Mouse (Mus musculus): Measurements from ENCODE around the gene Krt8. TPM values are rescaled to one million over a fixed set of nuclear protein-coding genes. Genes with fewer than 3 reads are reported as not detected.
A peak's percentile ranks its signal among the peaks of the same experiment; 100 is the strongest.

Gene Krt8
- polyA plus RNA-seq (2016; fragmentation: Nextera tagmentation; extraction: Ambion mirVana), result 18.5 and 21.9 TPM in 2 replicates

DNA sequence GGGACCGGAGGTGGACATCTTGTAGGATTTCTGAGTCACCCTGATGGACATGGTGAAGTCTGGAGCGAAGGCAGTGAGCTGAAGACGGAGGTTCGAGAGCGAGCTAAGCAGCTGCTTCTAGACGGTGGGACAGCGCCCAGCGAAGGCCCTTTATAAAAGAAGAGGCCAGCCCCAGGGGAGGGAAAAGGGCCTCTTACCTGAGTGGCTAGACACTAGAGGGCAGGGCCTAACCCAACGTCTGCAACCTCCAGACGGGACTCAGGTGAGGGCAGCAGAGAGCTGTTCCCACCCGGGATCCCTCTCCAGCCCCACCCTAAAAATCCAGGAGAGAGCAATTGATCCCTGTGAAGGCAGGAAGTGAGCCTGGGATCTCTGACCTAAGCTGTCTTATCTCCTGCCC is at the start of gene Krt8:
TSS of gene Krt8 (minus strand) at position 294 of the 400 bp plus-strand sequence.
- H3K4me1 ChIP-seq, result peaks cover 30% of the 10 kb centered on the region
- 15% methylated on average over 11 of the region's 11 CpGs for WGBS
- DNase-seq (ENCODE audit: low spot score), result no peak
- H3K4me3 ChIP-seq, result peak within 1 kb of the TSS; percentile 49
- H3K9me3 ChIP-seq (replicated peaks), result no peaks in the 10 kb centered on the region
- H3K27me3 ChIP-seq (ENCODE audit: low read depth, poor library complexity, severe bottlenecking), result peaks cover 90% of the 10 kb centered on the region
- H3K36me3 ChIP-seq, result no peaks in the 10 kb centered on the region
- peak within 1 kb of the TSS; percentile 47; the same call in 1 of the 2 replicates for H3K27ac ChIP-seq (replicated peaks)

- WGBS, result under 1% methylated on average over 32 of the region's 33 CpGs
These were observed 47.8 kb upstream of the Krt8 start for GRCm38 (mm10) chr15:102051920-102052683.

GRCm38 (mm10) chr15:102049871-102050270 is 45.6 kb upstream of the Krt8 start:
- H3K36me3 ChIP-seq, result no peaks in the 10 kb centered on the region
- DNase-seq (ENCODE audit: low spot score), result no peak
- H3K27me3 ChIP-seq (ENCODE audit: low read depth, poor library complexity, severe bottlenecking), result 0 out of 2 replicates have a peak, but pooled peaks cover 6% of the 10 kb centered on the region
- H3K4me1 ChIP-seq, result peaks cover 10% of the 10 kb centered on the region
- no peak overlapping the region for H3K4me3 ChIP-seq
- H3K27ac ChIP-seq (replicated peaks), result no peak overlapping the region
- H3K9me3 ChIP-seq (replicated peaks), result no peaks in the 10 kb centered on the region

More at GRCm38 (mm10) chr15:102051920-102052683, 47.8 kb upstream of the Krt8 start:
- peak; percentile 80 for DNase-seq (ENCODE audit: low spot score)
- peak overlapping the region; percentile 86 for H3K27ac ChIP-seq (replicated peaks)
- H3K36me3 ChIP-seq, result no peaks in the 10 kb centered on the region
- H3K4me1 ChIP-seq, result peaks cover 10% of the 10 kb centered on the region
- H3K9me3 ChIP-seq (replicated peaks), result no peaks in the 10 kb centered on the region
- H3K4me3 ChIP-seq, result peak overlapping the region; percentile 64
- H3K27me3 ChIP-seq (ENCODE audit: low read depth, poor library complexity, severe bottlenecking), result 0 out of 2 replicates have a peak, but pooled peaks cover 6% of the 10 kb centered on the region

DNA sequence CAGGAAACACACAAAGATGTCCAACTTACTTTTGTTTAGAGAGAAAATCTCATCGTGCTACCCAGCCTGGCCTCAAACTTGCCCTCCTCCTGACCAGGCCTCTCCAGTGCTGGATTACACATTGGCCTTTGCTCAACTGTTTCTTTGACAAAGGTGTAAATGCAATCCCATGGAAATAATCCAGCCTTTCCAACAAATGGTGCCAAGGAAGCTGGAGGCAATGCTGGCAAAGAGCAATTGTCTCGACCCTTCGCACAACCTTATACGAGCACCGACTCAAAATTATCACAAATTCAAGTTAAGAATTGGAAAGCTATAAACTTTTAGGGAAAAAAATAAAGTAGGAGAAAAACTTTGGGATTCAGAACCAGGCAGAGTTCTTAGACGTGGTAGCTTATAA is 43.7 kb upstream of the Krt8 start:
- Histone ChIP-seq H3K4me1 (peaks cover 10% of the 10 kb centered on the region), H3K27ac (replicated peaks) (no peak overlapping the region), H3K36me3 (no peaks in the 10 kb centered on the region), H3K9me3 (replicated peaks) (no peaks in the 10 kb centered on the region), H3K4me3 (no peak overlapping the region), H3K27me3 (ENCODE audit: low read depth, poor library complexity, severe bottlenecking) (0 out of 2 replicates have a peak, but pooled peaks cover 6% of the 10 kb centered on the region)
- 86% methylated on average over 6 of the region's 6 CpGs for WGBS
- DNase-seq (ENCODE audit: low spot score), result no peak

- Histone ChIP-seq H3K4me1 (no peaks in the 10 kb centered on the region), H3K9me3 (replicated peaks) (no peaks in the 10 kb centered on the region), H3K27me3 (ENCODE audit: low read depth, poor library complexity, severe bottlenecking) (0 out of 2 replicates have a peak, but pooled peaks cover under 1% of the 10 kb centered on the region), H3K27ac (replicated peaks) (no peak overlapping the region), H3K36me3 (no peaks in the 10 kb centered on the region), H3K4me3 (no peak overlapping the region)
- WGBS, result 92% methylated on average over 10 of the region's 10 CpGs
- no peak for DNase-seq (ENCODE audit: low spot score)
These were observed 41.4 kb upstream of the Krt8 start for GRCm38 (mm10) chr15:102045691-102046090.

- H3K4me1 ChIP-seq, result no peaks in the 10 kb centered on the region
- H3K4me3 ChIP-seq, result no peak overlapping the region
- H3K27ac ChIP-seq (replicated peaks), result no peak overlapping the region
- WGBS, result 86% methylated on average over 3 of the region's 3 CpGs
- no peaks in the 10 kb centered on the region for H3K36me3 ChIP-seq
- no peak for DNase-seq (ENCODE audit: low spot score)
- no peaks in the 10 kb centered on the region for H3K9me3 ChIP-seq (replicated peaks)
- H3K27me3 ChIP-seq (ENCODE audit: low read depth, poor library complexity, severe bottlenecking), result no peaks in the 10 kb centered on the region
These were observed 40.5 kb upstream of the Krt8 start for GRCm38 (mm10) chr15:102044745-102045144.

- Histone ChIP-seq H3K27ac (replicated peaks) (no peak overlapping the region), H3K4me1 (no peaks in the 10 kb centered on the region), H3K9me3 (replicated peaks) (no peaks in the 10 kb centered on the region), H3K27me3 (ENCODE audit: low read depth, poor library complexity, severe bottlenecking) (no peaks in the 10 kb centered on the region), H3K4me3 (no peak overlapping the region), H3K36me3 (no peaks in the 10 kb centered on the region)
- DNase-seq (ENCODE audit: low spot score), result no peak
- 78% methylated on average over 7 of the region's 7 CpGs for WGBS
These were observed 37.7 kb upstream of the Krt8 start for GRCm38 (mm10) chr15:102041951-102042350.

DNA sequence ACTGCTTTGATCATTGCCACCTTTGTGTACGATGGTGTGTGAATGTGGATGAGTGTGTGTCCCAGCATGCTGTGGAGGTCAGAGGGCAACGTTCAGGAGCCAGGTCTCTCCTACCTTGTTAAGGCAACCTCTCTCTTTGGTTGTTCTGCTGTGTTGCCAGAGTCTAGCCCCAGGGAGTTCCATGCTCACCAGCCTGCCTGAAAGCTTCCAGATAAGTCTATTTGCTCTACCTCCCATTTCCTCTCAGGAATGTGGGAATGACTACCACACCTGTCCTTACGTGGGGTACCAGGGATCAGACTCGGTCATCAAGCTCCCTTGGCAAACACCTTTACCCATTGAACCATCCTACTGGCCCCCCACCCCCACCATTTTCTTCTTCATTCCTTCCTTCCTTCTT is 36.0 kb upstream of the Krt8 start:
- Histone ChIP-seq H3K36me3 (no peaks in the 10 kb centered on the region), H3K27ac (replicated peaks) (no peak overlapping the region), H3K4me3 (no peak overlapping the region), H3K27me3 (ENCODE audit: low read depth, poor library complexity, severe bottlenecking) (no peaks in the 10 kb centered on the region), H3K4me1 (no peaks in the 10 kb centered on the region), H3K9me3 (replicated peaks) (no peaks in the 10 kb centered on the region)
- WGBS, result 80% methylated on average over 4 of the region's 4 CpGs
- DNase-seq (ENCODE audit: low spot score), result no peak

DNA sequence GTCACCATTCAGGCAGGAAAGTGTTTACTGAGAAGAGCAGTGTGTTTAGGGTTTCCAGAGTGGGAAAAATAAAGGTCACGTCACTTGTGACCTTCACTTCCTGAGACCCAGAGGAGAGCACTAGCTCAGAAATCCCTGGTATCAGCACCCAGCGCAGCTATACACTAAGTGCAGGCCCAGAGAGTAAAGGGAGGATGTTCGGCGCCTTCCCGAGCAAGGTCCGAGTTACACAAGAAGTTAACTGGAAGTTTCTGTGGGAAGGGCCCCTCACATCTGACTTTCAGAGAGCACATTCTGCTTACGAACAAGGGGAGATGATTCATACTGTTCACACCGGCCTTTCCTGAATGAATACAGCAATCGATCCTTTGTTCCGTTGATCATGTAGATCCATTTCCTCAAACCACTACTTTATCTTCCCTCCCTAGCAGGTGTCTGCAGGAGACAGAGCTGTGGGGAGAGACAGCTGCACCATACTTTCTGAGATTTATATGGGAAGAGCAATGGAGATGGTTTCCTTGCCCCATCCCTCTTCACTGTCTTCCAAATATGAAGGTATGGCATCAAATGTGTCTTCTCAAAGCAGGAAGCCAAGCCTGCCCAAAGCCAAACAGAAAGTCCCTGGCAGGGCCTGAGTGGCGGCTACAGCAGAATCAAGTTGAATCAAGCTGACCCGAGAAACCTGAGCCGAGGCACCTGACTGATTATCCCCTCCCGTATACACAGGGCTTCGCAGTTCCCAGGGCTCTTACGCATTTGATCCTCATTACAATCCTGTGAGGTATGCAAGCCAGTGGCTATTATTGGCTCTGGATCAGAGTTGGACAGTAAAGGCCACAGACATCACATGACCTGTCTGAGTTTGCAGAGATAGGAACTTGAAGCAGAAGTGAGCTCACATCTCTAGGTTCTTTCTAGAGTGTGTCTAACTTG is 30.1 kb upstream of the Krt8 start:
- H3K9me3 ChIP-seq (replicated peaks), result no peaks in the 10 kb centered on the region
- no peak for DNase-seq (ENCODE audit: low spot score)
- H3K27ac ChIP-seq (replicated peaks), result no peak overlapping the region
- H3K4me1 ChIP-seq, result no peaks in the 10 kb centered on the region
- WGBS, result 69% methylated on average over 16 of the region's 16 CpGs
- no peaks in the 10 kb centered on the region for H3K36me3 ChIP-seq
- H3K4me3 ChIP-seq, result no peak overlapping the region
- peaks cover 12% of the 10 kb centered on the region for H3K27me3 ChIP-seq (ENCODE audit: low read depth, poor library complexity, severe bottlenecking)

- Histone ChIP-seq H3K9me3 (replicated peaks) (no peaks in the 10 kb centered on the region), H3K27me3 (ENCODE audit: low read depth, poor library complexity, severe bottlenecking) (peaks cover 76% of the 10 kb centered on the region), H3K27ac (replicated peaks) (peak within 1 kb of the TSS; percentile 34; the same call in 1 of the 2 replicates), H3K36me3 (no peaks in the 10 kb centered on the region), H3K4me3 (peak within 1 kb of the TSS; percentile 47), H3K4me1 (peaks cover 31% of the 10 kb centered on the region)
- DNase-seq (ENCODE audit: low spot score), result peak; percentile 32
- WGBS, result 3% methylated on average over 28 of the region's 28 CpGs
These were observed 23.8 kb upstream of the Krt8 start, which contains the start of gene Krt18 for GRCm38 (mm10) chr15:102028040-102028439. Krt18 (plus strand) TSS chr15:102028180.

DNA sequence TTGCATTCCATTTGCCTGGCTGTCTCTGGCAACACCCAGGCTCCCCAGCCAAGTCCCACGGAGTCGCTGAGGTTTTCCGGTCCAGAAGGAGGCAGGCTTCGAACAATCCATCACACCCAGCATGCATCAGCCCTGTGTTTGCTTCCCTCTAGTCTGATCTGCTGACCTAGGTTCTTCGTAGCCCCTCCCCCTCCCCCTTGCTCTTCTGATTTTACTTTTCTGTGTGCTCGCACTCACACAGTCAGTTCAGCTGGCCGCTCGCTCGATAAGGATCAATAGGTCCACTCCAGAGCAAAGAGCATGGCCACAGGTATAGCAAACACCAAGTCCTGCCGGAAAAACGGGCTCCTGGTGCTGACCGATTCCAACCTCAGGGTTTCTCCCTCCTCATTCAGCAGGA is 22.1 kb upstream of the Krt8 start:
- peaks cover 78% of the 10 kb centered on the region for H3K27me3 ChIP-seq (ENCODE audit: low read depth, poor library complexity, severe bottlenecking)
- H3K4me1 ChIP-seq, result peaks cover 38% of the 10 kb centered on the region
- DNase-seq (ENCODE audit: low spot score), result no peak
- H3K4me3 ChIP-seq, result 0 out of 2 replicates have a peak overlapping the region, but pooled peaks have one; percentile 20
- H3K27ac ChIP-seq (replicated peaks), result no peak overlapping the region
- WGBS, result 8% methylated on average over 12 of the region's 12 CpGs
- H3K36me3 ChIP-seq, result no peaks in the 10 kb centered on the region
- H3K9me3 ChIP-seq (replicated peaks), result no peaks in the 10 kb centered on the region

DNA sequence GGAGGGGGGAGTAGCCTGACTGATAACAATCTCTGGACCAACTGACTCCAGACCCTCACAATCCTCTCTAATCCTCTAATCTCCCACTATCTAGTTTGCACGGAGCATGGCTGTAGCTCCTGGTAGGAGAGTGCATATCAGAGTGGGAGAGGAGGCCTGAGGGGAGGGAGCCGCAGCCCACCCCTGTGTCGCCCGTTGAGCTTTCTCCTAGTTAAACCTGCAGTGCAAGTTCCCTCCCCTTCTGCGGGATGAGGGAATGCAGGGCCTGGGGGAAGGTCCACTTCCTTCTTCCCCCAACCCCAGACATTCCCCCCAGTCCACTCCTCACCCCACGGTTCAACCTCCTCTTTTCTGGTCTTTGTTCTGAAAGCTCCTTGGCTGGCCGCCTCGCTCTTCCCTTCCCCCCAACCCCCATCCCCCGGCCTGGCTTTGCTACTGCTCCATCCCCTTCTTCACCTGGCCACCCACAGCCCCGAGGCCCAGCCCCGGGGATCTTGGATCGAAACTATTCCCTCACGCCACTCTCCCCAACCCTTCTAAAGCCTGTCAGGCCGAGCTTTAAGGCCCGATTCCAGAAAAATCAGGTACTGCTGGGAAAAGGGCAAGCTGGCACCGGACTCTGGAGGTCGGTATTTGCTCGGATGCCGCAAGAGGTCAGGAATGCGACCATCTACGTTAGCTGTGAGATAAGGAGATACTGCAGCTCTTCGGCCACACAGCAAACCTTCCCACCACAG is 21.0 kb upstream of the Krt8 start:
- peak overlapping the region; percentile 41 for H3K4me3 ChIP-seq
- peaks cover 75% of the 10 kb centered on the region for H3K27me3 ChIP-seq (ENCODE audit: low read depth, poor library complexity, severe bottlenecking)
- peaks cover 38% of the 10 kb centered on the region for H3K4me1 ChIP-seq
- no peaks in the 10 kb centered on the region for H3K36me3 ChIP-seq
- DNase-seq (ENCODE audit: low spot score), result peak; percentile 53
- H3K9me3 ChIP-seq (replicated peaks), result no peaks in the 10 kb centered on the region
- 2% methylated on average over 22 of the region's 22 CpGs for WGBS
- peak overlapping the region; percentile 79 for H3K27ac ChIP-seq (replicated peaks)
